Mouse (Mus musculus) hindbrain, embryonic 12.5 days (tissue): ENCODE data around the gene Pik3c2b. TPM values are rescaled to one million over a fixed set of nuclear protein-coding genes. Genes with fewer than 3 reads are reported as not detected.
A peak's percentile ranks its signal among the peaks of the same experiment; 100 is the strongest.

ENCODE experiments used
- ATAC-seq: fragments of 200-750 bp; cut with Nextera tagmentation; 2 replicates; pipeline ENCODE4 v1.8.0; 2017; ENCODE audit warnings: moderate TSS enrichment; ENCODE audit not compliant: low FRiP score
- H3K27ac ChIP-seq: fragments of 300-500 bp; sonication (generic); 2 replicates; pipeline ENCODE4 v1.5.1; 2016; ENCODE audit warnings: mild to moderate bottlenecking
- H3K27me3 ChIP-seq: fragments of 300-500 bp; sonication (generic); 2 replicates; pipeline ENCODE4 v1.6.1; 2016; ENCODE audit warnings: mild to moderate bottlenecking
- H3K36me3 ChIP-seq: fragments of 300-500 bp; sonication (generic); 2 replicates; pipeline ENCODE4 v1.6.1; 2016; ENCODE audit warnings: mild to moderate bottlenecking
- H3K4me1 ChIP-seq: fragments of 300-500 bp; sonication (generic); 2 replicates; pipeline ENCODE4 v1.6.1; 2016
- H3K4me2 ChIP-seq: fragments of 300-500 bp; sonication (generic); replicated peaks from 2 replicates; pipeline ENCODE4 v1.6.1; 2016; ENCODE audit warnings: mild to moderate bottlenecking
- H3K4me3 ChIP-seq: fragments of 300-500 bp; sonication (generic); 2 replicates; pipeline ENCODE4 v1.5.1; 2016; ENCODE audit warnings: mild to moderate bottlenecking
- H3K9ac ChIP-seq: fragments of 300-500 bp; sonication (generic); 2 replicates; pipeline ENCODE4 v1.6.1; 2016; ENCODE audit warnings: mild to moderate bottlenecking, moderate library complexity
- H3K9me3 ChIP-seq: fragments of 300-500 bp; sonication (generic); replicated peaks from 2 replicates; pipeline ENCODE4 v1.6.1; 2016; ENCODE audit warnings: mild to moderate bottlenecking
- WGBS: fragments of 180-500 bp; shearing (Covaris S2); methylation state at CpG from one replicate; pipeline ENCODE4 v1.1.7; 2016; 5-methylcytosine and 5-hydroxymethylcytosine counted together
- polyA plus RNA-seq: library from polyadenylated mRNA; unstranded; fragments of >200 nt; fragmentation: Nextera tagmentation; extraction: Ambion mirVana; gene quantifications from 2 replicates; pipeline ENCODE4 v1.2.1, GENCODE M21; 2016

Gene Pik3c2b
- polyA plus RNA-seq, 1 experiment from 2014 or later, result 17.0 TPM

- no peak for ATAC-seq
- no peaks in the 10 kb centered on the region for H3K27me3 ChIP-seq
- peaks cover 52% of the 10 kb centered on the region for H3K4me1 ChIP-seq
- peak overlapping the region; percentile 99 for H3K4me2 ChIP-seq
- WGBS, result 12% methylated on average over 26 of the region's 26 CpGs
- no peak overlapping the region for H3K27ac ChIP-seq
- H3K9me3 ChIP-seq, result no peaks in the 10 kb centered on the region
- H3K9ac ChIP-seq, result peak overlapping the region; percentile 96
- H3K36me3 ChIP-seq, result peaks cover 12% of the 10 kb centered on the region
- peak overlapping the region; percentile 97 for H3K4me3 ChIP-seq
Measured at GRCm38 (mm10) chr1:133132388-133133326, 87.2 kb downstream of the Pik3c2b start.

- no peak for ATAC-seq
- Histone ChIP-seq H3K9me3 (no peaks in the 10 kb centered on the region), H3K4me1 (peaks cover 52% of the 10 kb centered on the region), H3K27ac (no peak overlapping the region), H3K4me3 (peak overlapping the region; percentile 97), H3K36me3 (peaks cover 20% of the 10 kb centered on the region), H3K27me3 (no peaks in the 10 kb centered on the region), H3K9ac (peak overlapping the region; percentile 96), H3K4me2 (peak overlapping the region; percentile 99)
- WGBS, result 16% methylated on average over 2 of the region's 2 CpGs
Measured at GRCm38 (mm10) chr1:133133425-133133824, 88.0 kb downstream of the Pik3c2b start.

GRCm38 (mm10) chr1:133134071-133134470 lies 88.6 kb downstream of the Pik3c2b start:
- WGBS, result 17% methylated on average over 4 of the region's 4 CpGs
- no peaks in the 10 kb centered on the region for H3K9me3 ChIP-seq
- H3K36me3 ChIP-seq, result peaks cover 23% of the 10 kb centered on the region
- no peak overlapping the region for H3K27ac ChIP-seq
- peak overlapping the region; percentile 99 for H3K4me2 ChIP-seq
- no peaks in the 10 kb centered on the region for H3K27me3 ChIP-seq
- H3K4me1 ChIP-seq, result peaks cover 52% of the 10 kb centered on the region
- no peak for ATAC-seq
- H3K4me3 ChIP-seq, result peak overlapping the region; percentile 97
- H3K9ac ChIP-seq, result peak overlapping the region; percentile 96

GRCm38 (mm10) chr1:133134881-133135280 lies 89.4 kb downstream of the Pik3c2b start:
- WGBS, result 54% methylated on average over 4 of the region's 4 CpGs
- H3K9me3 ChIP-seq, result no peaks in the 10 kb centered on the region
- no peaks in the 10 kb centered on the region for H3K27me3 ChIP-seq
- peaks cover 47% of the 10 kb centered on the region for H3K4me1 ChIP-seq
- ATAC-seq, result no peak
- H3K4me2 ChIP-seq, result peak overlapping the region; percentile 99
- peak overlapping the region; percentile 97 for H3K4me3 ChIP-seq
- no peak overlapping the region for H3K27ac ChIP-seq
- peak overlapping the region; percentile 59 for H3K9ac ChIP-seq
- peaks cover 29% of the 10 kb centered on the region for H3K36me3 ChIP-seq

- Histone ChIP-seq H3K9me3 (no peaks in the 10 kb centered on the region), H3K36me3 (peaks cover 38% of the 10 kb centered on the region), H3K9ac (0 out of 2 replicates have a peak overlapping the region, but pooled peaks have one; percentile 6), H3K4me1 (peaks cover 42% of the 10 kb centered on the region), H3K4me3 (0 out of 2 replicates have a peak overlapping the region, but pooled peaks have one; percentile 97), H3K27me3 (no peaks in the 10 kb centered on the region), H3K4me2 (peak overlapping the region; percentile 99), H3K27ac (no peak overlapping the region)
- WGBS, result 69% methylated on average over 5 of the region's 5 CpGs
- ATAC-seq, result no peak
Measured at GRCm38 (mm10) chr1:133135808-133136207, 90.3 kb downstream of the Pik3c2b start.

- no peaks in the 10 kb centered on the region for H3K9me3 ChIP-seq
- H3K27ac ChIP-seq, result no peak overlapping the region
- H3K4me1 ChIP-seq, result peaks cover 27% of the 10 kb centered on the region
- H3K4me2 ChIP-seq, result no peak overlapping the region
- H3K4me3 ChIP-seq, result no peak overlapping the region
- no peak overlapping the region for H3K9ac ChIP-seq
- peaks cover 54% of the 10 kb centered on the region for H3K36me3 ChIP-seq
- no peak for ATAC-seq
- WGBS, result 96% methylated on average over 1 of the region's 1 CpGs
- no peaks in the 10 kb centered on the region for H3K27me3 ChIP-seq
Measured at GRCm38 (mm10) chr1:133138401-133138800, 92.9 kb downstream of the Pik3c2b start.

- H3K27me3 ChIP-seq, result no peaks in the 10 kb centered on the region
- WGBS, result 67% methylated on average over 22 of the region's 22 CpGs
- peak; percentile 48; the same call in 1 of the 2 replicates for ATAC-seq
- no peaks in the 10 kb centered on the region for H3K4me1 ChIP-seq
- no peak overlapping the region for H3K4me3 ChIP-seq
- no peak overlapping the region for H3K27ac ChIP-seq
- H3K4me2 ChIP-seq, result no peak overlapping the region
- H3K9me3 ChIP-seq, result no peaks in the 10 kb centered on the region; the same call in 1 of the 2 replicates
- peaks cover 10% of the 10 kb centered on the region for H3K36me3 ChIP-seq
- no peak overlapping the region for H3K9ac ChIP-seq
Measured at GRCm38 (mm10) chr1:133146014-133147009, 100.8 kb downstream of the Pik3c2b start.

- Histone ChIP-seq H3K4me3 (no peak overlapping the region), H3K4me2 (no peak overlapping the region), H3K36me3 (0 out of 2 replicates have a peak, but pooled peaks cover 3% of the 10 kb centered on the region), H3K27ac (no peak overlapping the region), H3K9me3 (no peaks in the 10 kb centered on the region; the same call in 1 of the 2 replicates), H3K4me1 (no peaks in the 10 kb centered on the region), H3K9ac (no peak overlapping the region), H3K27me3 (no peaks in the 10 kb centered on the region)
- no peak for ATAC-seq
- WGBS, result 81% methylated on average over 5 of the region's 5 CpGs
Measured at GRCm38 (mm10) chr1:133147324-133147723, 101.9 kb downstream of the Pik3c2b start.

GRCm38 (mm10) chr1:133148122-133148521 lies 102.7 kb downstream of the Pik3c2b start:
- no peaks in the 10 kb centered on the region for H3K36me3 ChIP-seq
- no peak overlapping the region for H3K4me2 ChIP-seq
- H3K9ac ChIP-seq, result no peak overlapping the region
- no peak overlapping the region for H3K27ac ChIP-seq
- no peaks in the 10 kb centered on the region for H3K27me3 ChIP-seq
- WGBS, result 95% methylated on average over 8 of the region's 8 CpGs
- no peak for ATAC-seq
- H3K9me3 ChIP-seq, result no peaks in the 10 kb centered on the region; the same call in 1 of the 2 replicates
- H3K4me3 ChIP-seq, result no peak overlapping the region
- H3K4me1 ChIP-seq, result no peaks in the 10 kb centered on the region

GRCm38 (mm10) chr1:133150556-133150955 lies 105.1 kb downstream of the Pik3c2b start:
- no peaks in the 10 kb centered on the region for H3K27me3 ChIP-seq
- no peak overlapping the region for H3K27ac ChIP-seq
- H3K9ac ChIP-seq, result no peak overlapping the region
- no peaks in the 10 kb centered on the region for H3K4me1 ChIP-seq
- no peak overlapping the region for H3K4me2 ChIP-seq
- no peaks in the 10 kb centered on the region; the same call in 1 of the 2 replicates for H3K9me3 ChIP-seq
- no peak for ATAC-seq
- 93% methylated on average over 2 of the region's 2 CpGs for WGBS
- H3K4me3 ChIP-seq, result no peak overlapping the region
- no peaks in the 10 kb centered on the region for H3K36me3 ChIP-seq

- no peak for ATAC-seq
- Histone ChIP-seq H3K9ac (no peak overlapping the region), H3K27ac (no peak overlapping the region), H3K27me3 (0 out of 2 replicates have a peak, but pooled peaks cover 3% of the 10 kb centered on the region), H3K4me1 (no peaks in the 10 kb centered on the region), H3K4me3 (no peak overlapping the region), H3K9me3 (no peaks in the 10 kb centered on the region; the same call in 1 of the 2 replicates), H3K4me2 (no peak overlapping the region), H3K36me3 (no peaks in the 10 kb centered on the region)
- 94% methylated on average over 3 of the region's 3 CpGs for WGBS
Measured at GRCm38 (mm10) chr1:133152213-133152612, 106.7 kb downstream of the Pik3c2b start.
